9 mouse cellular contexts compared by ENCODE assay signal in the genomic region with DNA sequence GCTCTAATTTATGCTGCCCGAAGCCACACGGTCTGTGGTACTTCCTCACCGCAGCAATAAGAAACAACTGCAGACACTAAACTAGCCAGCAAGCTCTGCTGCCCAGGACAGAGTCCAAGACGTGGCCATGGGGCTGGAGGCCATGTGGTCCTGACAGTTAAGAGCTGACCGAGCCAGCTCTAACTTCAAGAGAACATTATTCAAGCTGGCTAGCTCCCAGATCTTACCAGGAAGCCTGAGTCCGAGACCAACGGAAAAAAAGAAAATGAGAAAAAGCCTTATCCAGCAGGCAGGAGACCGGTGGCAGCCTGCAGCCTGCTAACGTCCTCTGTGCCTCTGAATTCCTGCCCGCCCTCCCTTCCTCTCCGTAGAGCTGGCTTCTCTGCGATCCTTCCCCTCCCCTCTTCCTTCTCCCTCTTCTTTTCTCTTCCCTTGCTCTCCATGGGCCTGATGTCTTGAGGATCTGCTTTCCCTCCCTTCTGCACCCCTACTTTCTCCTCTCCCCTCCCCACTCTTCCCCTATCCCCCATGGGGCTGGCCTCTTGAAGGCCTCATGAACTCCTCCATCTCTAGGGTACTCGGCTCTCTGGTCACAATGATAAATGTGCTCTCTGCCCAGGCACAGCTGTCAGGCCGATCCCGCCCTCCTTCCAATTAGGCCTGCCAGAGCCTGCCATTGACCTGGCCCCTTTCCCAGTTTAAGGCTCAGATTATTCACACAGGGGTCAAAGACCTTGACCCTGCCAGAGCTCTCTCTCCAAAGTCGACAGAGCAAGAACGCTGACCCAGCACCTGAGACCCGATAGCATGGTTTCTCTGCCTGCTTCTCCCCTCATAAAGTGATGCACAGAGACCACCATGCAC. TPM values are rescaled to one million over a fixed set of nuclear protein-coding genes. Genes with fewer than 3 reads are reported as not detected.
DNase-seq lines count a peak whose midpoint lies in the region; ATAC-seq lines count a peak whose summit lies in the region.
"Had no signal": no experiment of that assay in that cellular context is flagged by ENCODE, and none has a peak within 500 bp of the region (broad histone marks: within the 10 kb centered on the region; RNA-seq: fewer than 3 reads in every experiment).

No protein-coding gene starts in this region.

- peak; percentile 73 for ATAC-seq in hindbrain, embryonic 16.5 days

- H3K9ac ChIP-seq in hindbrain, embryonic 16.5 days (ENCODE audit: low read depth, low read length) = no peak overlapping the region; the same call in 1 of the 2 replicates
- H3K9ac ChIP-seq: neural tube, embryonic 13.5 days had no signal

- no peaks in the 10 kb centered on the region; the same call in 1 of the 2 replicates for H3K9me3 ChIP-seq in hindbrain, embryonic 16.5 days (ENCODE audit: control insufficient read depth, low read length)
- H3K9me3 ChIP-seq: neural tube, embryonic 13.5 days had no signal

- H3K4me1 ChIP-seq in hindbrain, embryonic 16.5 days (ENCODE audit: control insufficient read depth, insufficient read depth, low read depth, low read length) = peaks cover 6% of the 10 kb centered on the region

- intact Hi-C loops in left cerebral cortex, postnatal 4 days (cut with DNase I) = no loop called here
- intact Hi-C loops in left cerebral cortex, postnatal 10 days (cut with DNase I) = no loop called here

- H3K4me3 ChIP-seq in hindbrain, embryonic 16.5 days (ENCODE audit: low read length) = no peak overlapping the region
- H3K4me3 ChIP-seq: neural tube, embryonic 13.5 days had no signal

- no peaks in the 10 kb centered on the region for H3K27me3 ChIP-seq in hindbrain, embryonic 16.5 days (replicated peaks; ENCODE audit: control insufficient read depth, insufficient read depth, low read length)
- H3K27me3 ChIP-seq: neural tube, embryonic 13.5 days had no signal

- H3K27ac ChIP-seq in hindbrain, embryonic 16.5 days (ENCODE audit: low read depth, low read length) = peak overlapping the region; percentile 19; the same call in 1 of the 2 replicates
- H3K27ac ChIP-seq: neural tube, embryonic 13.5 days had no signal

- H3K4me2 ChIP-seq in hindbrain, embryonic 16.5 days (ENCODE audit: low read length) = no peak overlapping the region
- H3K4me2 ChIP-seq: neural tube, embryonic 13.5 days had no signal

- 32% methylated on average over 18 of the region's 18 CpGs for WGBS in hindbrain, embryonic 16.5 days

- no peaks in the 10 kb centered on the region for H3K36me3 ChIP-seq in hindbrain, embryonic 16.5 days (ENCODE audit: control insufficient read depth, insufficient read depth, low read length)
- H3K36me3 ChIP-seq: neural tube, embryonic 13.5 days had no signal

- DNase-seq in left cerebral cortex, postnatal 4 days = peak; percentile 57
- DNase-seq in left cerebral cortex, postnatal 10 days (ENCODE audit: extremely low spot score in 1 of 2, low spot score in 2 of 2) = no peak
- peak; percentile 75 for DNase-seq in embryo, embryonic 10.5 days (ENCODE audit: low spot score)
- peak; percentile 8 for DNase-seq in lung, postnatal 14 days
- no peak for DNase-seq in left cerebral cortex, adult 9 months (ENCODE audit: low spot score in 2 of 2)
- no peak for DNase-seq in left cerebral cortex, adult 8-10 months (ENCODE audit: low spot score in 2 of 2)
- no peak for DNase-seq in spleen, adult 12 weeks (ENCODE audit: low spot score)

RNA-seq across cellular contexts. Expression of a gene that starts 18.6 kb away (rescaled TPM):
- total RNA-seq in left cerebral cortex, postnatal 4 days (2021) = 10 to 100 TPM; 52.4 to 55.8 TPM
- total RNA-seq in left cerebral cortex, postnatal 10 days (2021) = 10 to 100 TPM; 54.9 to 57.6 TPM
- polyA plus RNA-seq in hindbrain, embryonic 16.5 days (2015; fragmentation: Nextera tagmentation; extraction: Ambion mirVana) = 25.3 and 30.7 TPM in 2 replicates
- 10 to 100 TPM; 62.4 to 89.4 (median 68.0) TPM for total RNA-seq in left cerebral cortex, adult 8-10 months (2022)

Comparison
In these comparisons a context has a peak if more than half of its experiments do, and no peak if none do; other contexts are left out.
1. DNase-seq: peak in left cerebral cortex, postnatal 4 days (single experiment), embryo, embryonic 10.5 days (single experiment) and lung, postnatal 14 days (single experiment); none in left cerebral cortex, postnatal 10 days (0 of 2), left cerebral cortex, adult 9 months (0 of 2), left cerebral cortex, adult 8-10 months (0 of 2) and spleen, adult 12 weeks (single experiment).